Mouse (Mus musculus) lung, postnatal 0 days (tissue): Measurements from ENCODE around the gene Sun2.

Experiments used
- CTCF ChIP-seq: IDR thresholded peaks from 2 replicates; pipeline ENCODE4 v1.5.1; 2016; ENCODE audit warnings: antibody characterized with exemption, mild to moderate bottlenecking
- EP300 ChIP-seq: IDR thresholded peaks from 2 replicates; pipeline ENCODE4 v1.6.1; 2016; ENCODE audit warnings: antibody characterized with exemption, mild to moderate bottlenecking, control low read depth

DNA sequence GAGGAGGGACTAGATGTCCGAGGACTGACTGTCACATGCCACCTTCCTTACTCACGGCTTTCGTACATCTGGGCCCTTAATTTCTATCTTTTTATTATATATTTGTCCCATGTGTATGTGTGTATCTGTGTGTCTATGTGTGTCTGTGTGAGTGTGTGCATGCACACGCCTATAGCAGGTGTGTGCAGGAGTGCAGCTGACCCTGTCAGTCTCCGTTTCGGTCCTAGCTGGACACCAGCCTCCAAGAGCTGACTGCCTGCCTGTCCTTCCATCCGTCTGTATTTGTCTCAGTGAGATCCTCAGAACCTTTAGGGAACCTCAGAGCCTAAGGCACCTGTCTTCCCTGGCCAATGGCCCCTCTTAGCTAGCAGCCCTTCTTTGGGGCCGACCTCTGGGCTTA, 22.1 kb downstream of the Sun2 start:
- TF ChIP-seq EP300 (no peak), CTCF (no peak)
